Mouse (Mus musculus): ENCODE data around the gene Col18a1.
A peak's percentile ranks its signal among the peaks of the same experiment; 100 is the strongest.

Col18a1 gene

DNA sequence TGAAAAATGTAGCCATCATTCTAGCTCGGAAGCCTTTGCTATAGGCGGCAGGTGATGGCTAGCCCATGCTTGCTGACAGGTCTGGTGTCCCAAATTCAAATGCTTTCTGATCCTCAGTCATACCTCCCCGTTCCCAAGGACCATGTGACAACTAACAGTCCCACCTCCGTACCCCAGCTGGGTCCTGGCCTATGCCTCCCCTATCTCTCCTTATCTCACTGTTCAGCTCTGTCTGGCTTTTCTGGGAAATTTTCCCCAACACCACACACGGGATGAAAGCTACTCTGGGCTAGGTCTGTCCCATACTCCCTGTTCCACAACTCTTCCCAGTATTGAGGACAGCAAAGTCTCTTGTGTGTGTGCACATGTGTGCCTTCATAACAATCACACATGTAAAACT, 76.3 kb downstream of the Col18a1 start:
- 0 out of 2 replicates have a peak, but pooled peaks cover 7% of the 10 kb centered on the region for H3K9me3 ChIP-seq (ENCODE audit: low read length)
- peaks cover 41% of the 10 kb centered on the region for H3K4me1 ChIP-seq (replicated peaks; ENCODE audit: low read depth, low read length)
- H3K4me3 ChIP-seq (replicated peaks; ENCODE audit: low read length): no peak overlapping the region
- peaks cover 97% of the 10 kb centered on the region for H3K36me3 ChIP-seq (ENCODE audit: insufficient read depth, low read length)
- no peaks in the 10 kb centered on the region for H3K27me3 ChIP-seq (ENCODE audit: insufficient read depth, low read length)
- TF ChIP-seq NANOG (IDR thresholded peaks at IDR 0.05; ENCODE audit: borderline replicate concordance, low read length) (no peak), CTCF (conservative IDR thresholded peaks at IDR 0.05; ENCODE audit: low read length) (no peak), POU5F1 (IDR thresholded peaks at IDR 0.05; ENCODE audit: borderline replicate concordance, low read length) (no peak)

DNA sequence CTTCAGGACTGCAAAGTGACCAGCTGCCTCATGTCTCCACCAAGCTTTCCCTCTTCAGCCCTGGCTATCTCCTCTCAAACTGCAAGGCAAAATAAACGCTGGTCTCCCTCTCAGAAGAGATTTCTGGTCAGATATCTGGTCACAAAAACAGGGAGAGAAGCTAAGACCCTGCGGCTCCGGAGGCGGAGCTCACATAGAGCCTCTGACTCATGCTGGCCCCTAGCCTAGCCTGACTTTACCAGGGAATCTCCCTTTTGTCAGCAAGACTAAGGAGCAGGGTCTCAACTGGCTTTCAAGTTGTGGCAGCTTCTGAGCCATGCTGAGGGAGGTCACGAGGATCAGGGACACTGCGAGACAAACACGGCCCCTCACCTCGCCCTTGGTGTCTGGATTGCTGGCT, 77.0 kb downstream of the Col18a1 start:
- Histone ChIP-seq H3K4me1 (replicated peaks; ENCODE audit: low read depth, low read length) (peaks cover 35% of the 10 kb centered on the region), H3K4me3 (replicated peaks; ENCODE audit: low read length) (no peak overlapping the region), H3K9me3 (ENCODE audit: low read length) (0 out of 2 replicates have a peak, but pooled peaks cover 7% of the 10 kb centered on the region), H3K27me3 (ENCODE audit: insufficient read depth, low read length) (no peaks in the 10 kb centered on the region), H3K36me3 (ENCODE audit: insufficient read depth, low read length) (peaks cover 97% of the 10 kb centered on the region)
- TF ChIP-seq CTCF (conservative IDR thresholded peaks at IDR 0.05; ENCODE audit: low read length) (no peak), NANOG (IDR thresholded peaks at IDR 0.05; ENCODE audit: borderline replicate concordance, low read length) (no peak), POU5F1 (IDR thresholded peaks at IDR 0.05; ENCODE audit: borderline replicate concordance, low read length) (no peak)

DNA sequence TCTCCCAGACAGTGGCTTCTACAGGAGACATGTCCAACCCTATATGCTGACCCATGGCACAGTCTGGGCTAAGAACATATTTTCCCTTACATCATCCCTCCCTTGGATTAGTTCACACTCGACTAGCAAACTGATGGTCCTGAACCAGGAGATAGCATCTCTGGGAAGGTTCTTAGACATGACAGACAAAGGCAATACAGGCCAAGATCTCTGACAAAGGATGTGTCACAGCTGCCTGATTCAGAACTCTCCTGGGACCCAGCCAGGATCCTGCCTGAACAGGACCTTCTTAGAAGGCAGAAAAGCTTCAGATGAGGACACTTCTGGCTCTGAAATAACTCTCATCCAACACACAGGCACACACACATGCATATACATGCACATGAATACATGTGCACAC, 81.8 kb downstream of the Col18a1 start:
- TF ChIP-seq POU5F1 (IDR thresholded peaks at IDR 0.05; ENCODE audit: borderline replicate concordance, low read length) (no peak), NANOG (IDR thresholded peaks at IDR 0.05; ENCODE audit: borderline replicate concordance, low read length) (no peak), CTCF (conservative IDR thresholded peaks at IDR 0.05; ENCODE audit: low read length) (no peak)
- H3K4me3 ChIP-seq (replicated peaks; ENCODE audit: low read length): no peak overlapping the region
- no peaks in the 10 kb centered on the region for H3K9me3 ChIP-seq (ENCODE audit: low read length)
- H3K27me3 ChIP-seq (ENCODE audit: insufficient read depth, low read length): no peaks in the 10 kb centered on the region
- peaks cover 10% of the 10 kb centered on the region for H3K4me1 ChIP-seq (replicated peaks; ENCODE audit: low read depth, low read length)
- H3K36me3 ChIP-seq (ENCODE audit: insufficient read depth, low read length): peaks cover 92% of the 10 kb centered on the region

DNA sequence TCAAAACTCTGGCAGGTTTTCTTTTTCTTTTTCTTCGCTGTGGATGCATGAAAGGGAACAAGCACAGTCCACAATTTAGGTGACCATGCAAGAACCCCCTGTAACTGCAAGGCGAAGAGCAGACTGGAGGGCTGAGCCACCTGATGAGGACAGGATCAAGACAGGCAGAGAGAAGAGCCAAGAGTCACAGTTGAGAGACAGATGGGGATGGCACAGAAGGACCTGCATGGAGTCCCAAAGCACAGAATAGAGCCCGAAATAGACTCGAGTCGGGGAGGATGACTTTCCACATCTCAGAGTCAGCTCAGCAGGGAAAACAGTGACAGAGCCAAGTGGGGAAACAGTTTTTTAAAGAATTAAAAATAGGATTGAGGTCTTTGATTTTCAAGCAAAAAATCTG, 83.4 kb downstream of the Col18a1 start:
- H3K27me3 ChIP-seq (ENCODE audit: insufficient read depth, low read length): no peaks in the 10 kb centered on the region
- H3K4me3 ChIP-seq (replicated peaks; ENCODE audit: low read length): no peak overlapping the region
- no peak for TF ChIP-seq NANOG (IDR thresholded peaks at IDR 0.05; ENCODE audit: borderline replicate concordance, low read length)
- TF ChIP-seq POU5F1 (IDR thresholded peaks at IDR 0.05; ENCODE audit: borderline replicate concordance, low read length): no peak
- no peak for TF ChIP-seq CTCF (conservative IDR thresholded peaks at IDR 0.05; ENCODE audit: low read length)
- H3K36me3 ChIP-seq (ENCODE audit: insufficient read depth, low read length): peaks cover 92% of the 10 kb centered on the region
- H3K4me1 ChIP-seq (replicated peaks; ENCODE audit: low read depth, low read length): peaks cover 4% of the 10 kb centered on the region
- no peaks in the 10 kb centered on the region for H3K9me3 ChIP-seq (ENCODE audit: low read length)

DNA sequence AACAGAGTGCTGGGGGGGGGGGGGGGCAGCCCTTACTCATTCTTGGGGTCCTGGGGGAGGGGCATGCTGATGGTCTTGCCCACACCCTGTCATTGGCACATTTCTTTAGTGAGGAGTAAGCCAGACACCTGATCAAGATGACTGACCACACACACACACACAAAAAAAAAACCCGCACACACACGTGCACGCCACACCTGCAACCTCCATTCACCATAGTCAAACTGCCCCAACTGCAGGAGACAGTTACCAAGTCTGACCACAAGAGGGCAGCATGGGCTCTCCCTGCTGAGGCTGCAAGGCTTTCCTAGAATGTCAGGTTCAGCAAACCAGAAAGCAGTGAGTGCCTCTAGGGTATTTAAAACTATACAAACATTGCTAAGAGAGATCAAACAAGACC, 83.9 kb downstream of the Col18a1 start:
- Histone ChIP-seq H3K4me1 (replicated peaks; ENCODE audit: low read depth, low read length) (peaks cover 4% of the 10 kb centered on the region), H3K27me3 (ENCODE audit: insufficient read depth, low read length) (no peaks in the 10 kb centered on the region), H3K4me3 (replicated peaks; ENCODE audit: low read length) (no peak overlapping the region), H3K9me3 (ENCODE audit: low read length) (no peaks in the 10 kb centered on the region), H3K36me3 (ENCODE audit: insufficient read depth, low read length) (peaks cover 92% of the 10 kb centered on the region)
- TF ChIP-seq POU5F1 (IDR thresholded peaks at IDR 0.05; ENCODE audit: borderline replicate concordance, low read length) (no peak), CTCF (conservative IDR thresholded peaks at IDR 0.05; ENCODE audit: low read length) (peak; percentile 97), NANOG (IDR thresholded peaks at IDR 0.05; ENCODE audit: borderline replicate concordance, low read length) (no peak)

DNA sequence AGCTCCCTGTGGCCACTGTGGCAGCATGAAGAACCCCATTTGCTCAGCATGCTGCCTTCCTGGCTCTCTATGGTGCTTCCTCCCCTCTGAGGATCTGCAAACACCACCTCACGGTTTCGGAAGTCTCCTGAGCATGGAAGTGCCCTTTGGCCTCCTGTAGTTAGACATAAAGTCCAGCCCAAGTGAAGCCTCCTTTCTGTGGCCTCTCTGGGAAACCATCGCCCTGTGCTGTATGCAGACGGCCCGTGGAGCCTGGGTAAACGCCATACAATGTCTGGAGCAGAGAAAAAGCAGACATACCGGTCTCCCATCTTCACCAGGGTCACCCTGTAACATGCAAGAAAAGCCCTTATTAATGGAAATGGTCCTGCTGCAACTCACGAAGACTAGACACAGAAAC, 87.4 kb downstream of the Col18a1 start:
- no peaks in the 10 kb centered on the region for H3K9me3 ChIP-seq (ENCODE audit: low read length)
- H3K4me3 ChIP-seq (replicated peaks; ENCODE audit: low read length): no peak overlapping the region
- H3K27me3 ChIP-seq (ENCODE audit: insufficient read depth, low read length): no peaks in the 10 kb centered on the region
- peaks cover 92% of the 10 kb centered on the region for H3K36me3 ChIP-seq (ENCODE audit: insufficient read depth, low read length)
- H3K4me1 ChIP-seq (replicated peaks; ENCODE audit: low read depth, low read length): peaks cover 4% of the 10 kb centered on the region
- TF ChIP-seq NANOG (IDR thresholded peaks at IDR 0.05; ENCODE audit: borderline replicate concordance, low read length): no peak
- no peak for TF ChIP-seq CTCF (conservative IDR thresholded peaks at IDR 0.05; ENCODE audit: low read length)
- TF ChIP-seq POU5F1 (IDR thresholded peaks at IDR 0.05; ENCODE audit: borderline replicate concordance, low read length): no peak

DNA sequence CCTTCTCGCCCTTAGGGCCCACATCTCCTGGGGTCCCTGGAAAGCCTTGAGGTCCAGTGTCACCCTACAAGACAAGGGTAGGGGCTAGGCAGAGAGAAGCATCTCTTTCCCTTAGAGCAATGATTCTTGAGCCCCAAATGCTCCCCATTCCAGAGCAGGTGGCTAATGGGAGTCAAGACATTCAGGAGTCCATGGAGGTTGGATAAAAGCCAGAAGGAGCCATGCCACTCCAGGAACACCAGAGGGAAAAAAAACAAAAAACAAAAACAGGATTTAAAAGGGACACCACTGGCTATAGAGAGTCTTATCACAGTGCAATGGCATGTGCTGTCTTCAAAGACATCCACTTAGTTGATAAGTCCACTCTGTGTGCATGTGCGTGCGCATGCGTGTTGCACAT, 87.9 kb downstream of the Col18a1 start:
- H3K27me3 ChIP-seq (ENCODE audit: insufficient read depth, low read length): no peaks in the 10 kb centered on the region
- no peak overlapping the region for H3K4me3 ChIP-seq (replicated peaks; ENCODE audit: low read length)
- H3K4me1 ChIP-seq (replicated peaks; ENCODE audit: low read depth, low read length): peaks cover 4% of the 10 kb centered on the region
- no peak for TF ChIP-seq CTCF (conservative IDR thresholded peaks at IDR 0.05; ENCODE audit: low read length)
- TF ChIP-seq NANOG (IDR thresholded peaks at IDR 0.05; ENCODE audit: borderline replicate concordance, low read length): no peak
- no peaks in the 10 kb centered on the region for H3K9me3 ChIP-seq (ENCODE audit: low read length)
- peaks cover 92% of the 10 kb centered on the region for H3K36me3 ChIP-seq (ENCODE audit: insufficient read depth, low read length)

DNA sequence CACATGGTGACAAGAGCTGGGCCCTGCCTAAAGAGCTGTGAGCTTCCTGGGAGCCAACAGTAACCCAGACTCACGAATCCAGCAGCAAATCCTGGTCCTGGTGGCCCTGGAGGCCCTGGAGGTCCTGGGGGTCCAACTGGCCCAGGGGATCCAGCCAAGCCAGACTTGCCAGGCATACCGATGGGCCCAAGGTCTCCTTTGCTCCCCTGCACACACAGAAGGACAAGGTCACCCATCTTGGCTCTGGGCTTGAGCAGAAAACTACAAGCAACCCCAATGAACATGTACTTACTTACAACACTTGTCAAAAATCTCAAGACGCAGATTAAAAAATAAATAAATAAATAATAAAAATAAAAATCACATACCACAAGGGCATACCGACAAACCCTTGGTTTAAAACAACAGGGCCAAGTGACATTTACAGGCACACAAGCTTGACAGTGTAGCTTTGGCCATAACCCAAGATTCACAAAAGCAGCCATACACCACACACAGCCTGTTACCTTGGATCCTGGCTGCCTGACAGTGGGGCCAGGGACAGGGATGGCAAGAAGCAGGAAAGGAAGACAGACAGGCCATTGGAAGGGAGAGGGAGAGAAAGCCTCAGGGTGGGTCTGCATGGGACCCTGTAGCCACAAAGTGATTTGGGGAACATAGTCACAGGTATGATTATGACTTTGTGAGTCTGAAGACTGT, 91.9 kb downstream of the Col18a1 start:
- Histone ChIP-seq H3K4me1 (replicated peaks; ENCODE audit: low read depth, low read length) (peaks cover 8% of the 10 kb centered on the region), H3K4me3 (replicated peaks; ENCODE audit: low read length) (no peak overlapping the region), H3K9me3 (ENCODE audit: low read length) (no peaks in the 10 kb centered on the region), H3K27me3 (ENCODE audit: insufficient read depth, low read length) (no peaks in the 10 kb centered on the region), H3K36me3 (ENCODE audit: insufficient read depth, low read length) (peaks cover 100% of the 10 kb centered on the region)
- no peak for TF ChIP-seq NANOG (IDR thresholded peaks at IDR 0.05; ENCODE audit: borderline replicate concordance, low read length)
- TF ChIP-seq POU5F1 (IDR thresholded peaks at IDR 0.05; ENCODE audit: borderline replicate concordance, low read length): no peak
- TF ChIP-seq CTCF (conservative IDR thresholded peaks at IDR 0.05; ENCODE audit: low read length): no peak

DNA sequence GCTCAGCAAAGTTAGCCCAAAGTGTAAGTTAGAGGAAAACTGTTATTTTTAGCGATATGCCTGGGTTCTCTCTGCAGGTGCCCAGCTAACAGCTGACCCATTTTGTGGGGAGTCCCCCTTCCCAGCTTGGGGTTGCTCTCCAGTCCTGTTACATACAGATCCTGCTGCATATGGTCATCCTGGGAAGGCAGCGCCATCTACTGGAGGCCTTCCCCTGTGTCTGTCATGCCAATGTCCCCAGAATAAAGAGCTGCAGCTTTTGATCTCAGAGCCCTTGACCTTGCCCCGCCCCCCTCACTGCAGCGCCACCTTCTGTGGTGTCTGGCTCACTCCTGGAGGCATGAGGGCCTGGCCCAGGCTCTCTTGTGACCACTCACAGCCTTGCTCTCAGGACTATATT, 96.3 kb downstream of the Col18a1 start:
- no peak overlapping the region for H3K4me3 ChIP-seq (replicated peaks; ENCODE audit: low read length)
- peaks cover 99% of the 10 kb centered on the region for H3K36me3 ChIP-seq (ENCODE audit: insufficient read depth, low read length)
- TF ChIP-seq CTCF (conservative IDR thresholded peaks at IDR 0.05; ENCODE audit: low read length) (peak; percentile 63), NANOG (IDR thresholded peaks at IDR 0.05; ENCODE audit: borderline replicate concordance, low read length) (no peak)
- no peaks in the 10 kb centered on the region for H3K9me3 ChIP-seq (ENCODE audit: low read length)
- no peaks in the 10 kb centered on the region for H3K27me3 ChIP-seq (ENCODE audit: insufficient read depth, low read length)
- peaks cover 24% of the 10 kb centered on the region for H3K4me1 ChIP-seq (replicated peaks; ENCODE audit: low read depth, low read length)

Data from E14TG2a.4 (cell line).